Mouse (Mus musculus): ENCODE measurements around the gene Gldc.

Gene Gldc

GRCm38 (mm10) chr19:30158189-30158588 is 17.0 kb downstream of the Gldc start:
- DNase-seq (ENCODE audit: low spot score), result no peak

DNA sequence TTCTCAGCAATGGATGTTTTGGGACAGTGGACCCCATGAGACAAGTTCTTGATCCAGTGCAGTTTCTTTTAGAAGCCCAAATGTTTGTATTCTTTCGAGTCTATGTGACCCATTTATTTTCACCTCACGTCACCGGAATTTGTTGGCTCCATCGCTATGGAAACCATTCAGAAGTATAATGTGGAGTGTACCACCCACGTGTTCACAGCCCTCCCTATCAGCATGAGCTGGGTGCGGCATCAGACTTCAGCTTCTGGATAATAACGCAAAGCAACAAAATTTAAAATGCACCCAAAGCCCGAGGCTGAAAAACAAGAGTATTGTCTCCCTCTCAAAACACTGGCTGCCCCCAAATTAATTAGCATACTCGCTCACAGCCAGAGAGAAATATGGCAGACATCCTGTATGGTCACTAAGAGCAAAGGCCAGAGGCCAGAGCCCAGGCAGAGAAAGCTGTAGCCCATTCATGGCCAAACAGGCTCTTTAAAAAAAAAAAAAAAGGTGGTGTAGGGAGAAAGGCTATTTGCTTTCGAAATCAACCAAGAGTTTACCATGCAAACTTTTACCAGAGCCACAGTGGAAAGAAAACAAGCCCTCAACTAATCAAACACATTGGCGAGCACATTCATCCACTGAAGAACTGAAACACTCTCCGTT is 18.1 kb downstream of the Gldc start:
- DNase-seq (ENCODE audit: low spot score), result no peak

DNA sequence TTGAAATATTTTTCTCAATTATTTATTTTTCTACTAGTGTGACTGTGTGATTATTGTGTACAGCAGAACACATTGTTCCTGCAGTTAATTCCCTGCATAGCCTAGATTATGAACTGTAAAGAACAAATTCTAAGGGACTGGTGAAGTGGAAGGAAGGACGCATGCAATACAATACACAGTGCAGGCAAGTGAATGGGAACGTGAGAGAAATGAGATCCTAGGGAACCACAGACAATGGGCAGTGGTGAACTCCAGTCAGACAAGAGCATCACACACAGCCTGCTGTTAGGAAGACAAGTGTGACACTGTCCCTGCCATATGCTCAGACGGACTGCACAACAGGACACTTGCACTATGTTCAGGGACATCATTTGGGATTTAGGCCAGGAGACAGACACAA is 21.5 kb downstream of the Gldc start:
- DNase-seq (ENCODE audit: low spot score), result no peak

GRCm38 (mm10) chr19:30151290-30151689 is 23.9 kb downstream of the Gldc start:
- no peak for DNase-seq (ENCODE audit: low spot score)

- DNase-seq (ENCODE audit: low spot score), result no peak
Measured at GRCm38 (mm10) chr19:30149238-30149805, 25.9 kb downstream of the Gldc start.

DNA sequence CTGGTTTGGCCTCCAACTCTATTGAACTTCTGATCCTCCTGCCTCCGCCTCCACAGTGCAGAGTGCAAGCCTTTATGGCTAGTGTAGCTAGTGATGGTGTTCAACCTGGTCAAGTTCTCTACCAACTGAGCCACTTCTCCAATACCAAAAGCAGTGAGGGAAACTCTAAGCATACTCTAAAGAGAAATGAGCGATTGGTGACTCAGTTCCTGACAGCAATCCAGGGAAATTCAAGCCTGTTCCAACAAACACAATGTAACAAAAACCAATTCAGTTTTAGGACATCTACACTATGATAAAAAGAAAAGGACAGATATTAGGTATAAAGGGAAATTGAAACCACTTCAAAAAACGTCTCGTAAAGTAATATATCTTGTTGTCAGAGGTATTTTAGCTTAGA is 27.9 kb downstream of the Gldc start:
- DNase-seq (ENCODE audit: low spot score), result no peak

GRCm38 (mm10) chr19:30146761-30147160 is 28.5 kb downstream of the Gldc start:
- no peak for DNase-seq (ENCODE audit: low spot score)

- DNase-seq (ENCODE audit: low spot score), result no peak
Measured at GRCm38 (mm10) chr19:30145106-30145505, 30.1 kb downstream of the Gldc start.

DNA sequence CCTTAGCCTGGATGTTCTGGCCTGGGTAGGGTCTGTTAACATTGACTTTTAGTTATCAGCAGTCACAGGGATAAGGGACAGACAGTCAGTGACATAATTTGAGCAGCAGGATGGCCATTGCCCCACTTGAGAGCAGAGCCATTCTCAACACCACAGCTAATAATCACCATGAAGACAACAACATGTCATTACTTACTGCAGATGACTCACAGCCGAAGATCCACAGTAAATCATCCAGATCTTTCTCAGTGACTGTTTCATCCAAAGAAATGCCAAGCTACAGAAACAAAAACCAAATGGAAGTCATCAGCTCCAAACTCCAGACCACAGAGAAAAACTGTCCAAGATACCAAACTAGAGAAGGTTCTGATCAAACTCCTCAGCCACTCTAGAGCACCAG is 38.9 kb downstream of the Gldc start:
- DNase-seq (ENCODE audit: low spot score), result no peak

- DNase-seq (ENCODE audit: low spot score), result peak; percentile 33
Measured at GRCm38 (mm10) chr19:30128177-30128576, 47.1 kb downstream of the Gldc start.

DNA sequence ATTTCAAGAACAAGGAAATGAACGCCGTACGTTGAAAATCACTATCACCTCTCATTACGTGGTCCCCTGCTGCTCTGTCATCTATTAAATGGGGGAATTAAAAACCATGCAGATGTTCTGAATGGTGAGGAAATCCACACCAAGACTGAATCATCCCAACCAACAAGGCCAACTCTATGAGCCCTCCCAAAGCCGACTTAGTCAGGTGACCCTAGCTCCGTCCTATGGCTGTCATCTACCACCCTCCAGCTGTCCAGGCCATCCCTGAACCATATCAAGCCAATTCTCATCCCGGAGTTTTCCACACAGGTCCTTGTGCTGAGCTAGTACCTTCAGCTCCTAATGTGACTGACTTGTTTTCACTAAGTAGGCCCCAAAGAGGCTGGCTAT is 49.6 kb downstream of the Gldc start:
- no peak for DNase-seq (ENCODE audit: low spot score)

GRCm38 (mm10) chr19:30124999-30125669 is 50.1 kb downstream of the Gldc start:
- no peak for DNase-seq (ENCODE audit: low spot score)

DNA sequence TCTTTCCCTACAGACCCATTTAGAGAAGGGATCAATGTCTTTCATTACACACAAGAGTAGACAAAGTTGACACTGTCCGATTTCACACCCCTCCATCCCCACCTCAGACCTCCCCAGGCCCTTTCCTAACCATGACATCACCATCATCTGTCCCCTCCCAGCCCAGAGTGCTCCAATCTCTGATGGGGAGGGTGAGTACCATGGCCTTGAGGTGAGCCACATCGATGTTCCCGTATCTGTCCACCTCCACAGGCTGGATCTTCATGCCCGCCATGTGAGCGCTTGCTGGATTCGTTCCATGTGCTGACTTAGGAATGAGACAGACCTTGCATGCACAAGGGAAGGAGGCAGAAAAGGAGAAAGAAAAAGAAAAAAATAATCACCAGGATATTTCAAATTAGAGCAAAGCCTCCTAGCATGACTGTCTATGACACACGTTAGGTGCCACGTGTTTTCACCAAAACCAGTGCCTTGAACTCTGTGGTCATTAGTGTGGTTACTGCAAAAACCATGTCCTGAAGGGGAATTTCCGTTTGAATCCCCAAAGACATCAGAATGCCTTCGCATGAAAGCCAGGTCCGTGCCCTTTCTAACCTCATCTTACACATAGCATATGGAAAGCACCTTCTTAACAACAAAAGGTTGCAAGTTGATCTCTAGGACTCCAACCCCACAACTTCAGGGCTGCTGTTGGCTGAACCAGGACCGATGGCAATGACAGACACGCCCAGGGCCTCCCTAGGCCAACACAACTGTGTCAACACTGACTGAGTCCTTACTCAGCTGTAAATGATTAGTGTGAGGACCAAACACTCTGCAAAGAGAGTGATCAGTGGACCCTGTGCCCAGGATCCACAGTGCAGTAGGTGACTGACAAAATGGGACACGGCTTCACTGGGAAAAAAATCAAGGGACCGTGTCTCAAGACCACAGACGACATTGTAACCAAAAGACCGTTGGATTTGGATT is 56.6 kb downstream of the Gldc start:
- no peak for DNase-seq (ENCODE audit: low spot score)

GRCm38 (mm10) chr19:30117775-30118174 is 57.5 kb downstream of the Gldc start:
- no peak for DNase-seq (ENCODE audit: low spot score)

DNA sequence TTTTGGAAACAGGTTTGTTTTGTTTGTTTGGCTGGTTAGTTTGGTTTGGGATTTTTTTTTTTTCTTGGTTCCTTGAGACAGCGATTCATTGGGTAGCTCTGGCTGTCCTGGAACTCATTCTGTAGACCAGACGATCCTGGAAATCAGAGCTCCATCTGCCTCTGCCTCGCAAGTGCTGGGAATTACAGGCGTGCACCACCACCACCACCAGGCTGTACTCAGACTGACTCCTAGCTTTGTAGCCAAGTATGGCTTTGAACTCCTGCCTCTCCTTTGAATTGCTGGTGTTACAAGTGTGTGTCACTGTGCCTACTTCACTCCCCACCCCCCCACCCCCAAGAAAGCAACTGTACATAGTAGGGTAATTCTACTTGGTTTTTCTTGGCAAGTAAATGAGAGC is 58.0 kb downstream of the Gldc start:
- DNase-seq (ENCODE audit: low spot score), result no peak

DNA sequence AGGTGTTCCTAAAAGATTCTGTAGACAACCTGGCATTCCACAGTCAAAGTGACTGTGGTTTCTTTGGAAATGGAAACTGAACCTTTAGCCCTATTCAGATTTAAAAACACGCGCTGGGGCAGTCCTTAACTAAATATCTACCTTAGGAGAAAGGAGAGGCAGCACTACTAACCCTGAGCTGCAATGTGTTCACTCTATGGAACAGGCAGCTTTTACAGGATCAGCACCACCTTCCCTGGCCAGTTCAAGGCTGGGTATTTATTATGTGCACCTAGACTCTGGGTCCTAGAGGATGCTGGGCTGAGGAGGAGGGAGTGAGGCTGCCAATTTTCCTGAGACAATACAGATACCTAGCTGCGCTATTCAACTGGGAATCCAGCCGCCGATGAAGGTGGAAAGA is 59.6 kb downstream of the Gldc start:
- DNase-seq (ENCODE audit: low spot score), result no peak

- DNase-seq (ENCODE audit: low spot score), result no peak
Measured at GRCm38 (mm10) chr19:30114919-30115441, 60.2 kb downstream of the Gldc start.

- no peak for DNase-seq (ENCODE audit: low spot score)
Measured at GRCm38 (mm10) chr19:30112961-30113688, 62.1 kb downstream of the Gldc start.

DNA sequence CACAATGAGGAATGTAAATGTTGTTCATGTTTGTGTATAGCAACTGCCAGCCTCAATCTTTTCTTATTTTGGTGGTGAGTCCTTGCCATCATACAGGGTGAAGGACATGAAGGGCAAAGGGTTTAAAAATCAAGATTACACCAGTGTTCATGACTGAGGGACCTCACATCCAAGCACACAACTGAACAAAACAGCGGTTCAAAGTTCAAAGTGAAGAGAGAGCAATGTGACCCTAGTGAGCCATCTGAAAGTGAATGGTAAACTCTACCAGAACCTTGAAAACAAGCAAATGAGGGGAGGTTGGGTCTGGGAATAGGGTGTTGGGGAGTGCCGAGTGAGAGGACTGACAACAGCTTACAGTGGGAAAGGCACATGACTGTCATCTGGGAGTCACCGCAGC is 63.8 kb downstream of the Gldc start:
- DNase-seq (ENCODE audit: low spot score), result no peak

DNA sequence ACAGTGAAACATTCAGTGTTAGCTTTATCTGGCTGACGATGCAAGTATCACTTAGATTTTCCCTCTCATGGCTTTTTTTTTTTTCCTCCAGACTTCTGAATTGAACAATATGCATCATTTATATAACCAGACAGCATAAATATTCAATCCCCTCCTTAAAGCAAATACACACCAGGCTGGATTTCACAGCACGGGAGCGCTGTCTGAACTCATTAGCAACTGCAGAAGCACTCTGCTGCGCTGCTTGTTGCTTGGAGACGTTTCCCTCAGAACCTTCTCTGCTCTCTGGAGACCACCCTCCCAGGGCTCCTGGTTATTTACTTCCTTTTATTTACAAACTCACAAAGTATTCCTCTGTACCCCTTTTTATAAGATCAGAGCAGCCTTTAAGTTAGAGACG is 66.1 kb downstream of the Gldc start:
- no peak for DNase-seq (ENCODE audit: low spot score)

DNA sequence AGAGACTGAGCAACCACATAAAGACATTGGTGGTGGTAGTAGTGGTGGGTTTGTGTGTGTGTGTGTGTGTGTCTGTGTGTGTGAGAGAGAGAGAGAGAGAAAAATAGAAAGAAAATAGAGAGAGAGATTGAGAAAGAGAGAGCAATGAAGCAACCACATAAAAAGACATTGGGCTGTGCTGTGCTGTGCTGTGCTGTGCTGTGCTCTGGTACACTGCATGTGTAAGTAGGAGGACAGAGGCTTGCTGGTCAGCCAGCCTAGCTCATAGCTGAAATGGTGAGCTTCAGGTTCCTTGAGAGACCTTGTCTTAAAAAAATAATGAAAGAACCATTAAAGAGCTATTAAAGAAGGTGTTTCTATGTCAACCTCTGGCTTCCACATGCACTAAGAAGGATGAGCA is 66.6 kb downstream of the Gldc start:
- no peak for DNase-seq (ENCODE audit: low spot score)

Measured in c-Kit-positive CD71-positive TER-119-positive erythroid progenitor cells, embryonic 14.5 days (primary cell).